Mouse (Mus musculus) c-Kit-positive CD71-positive TER-119-negative erythroid progenitor cells, embryonic 14.5 days (primary cell): ENCODE results near the gene Hip1r.
"Not testable (repeated sequence)": the region's sequence is repeated elsewhere in the genome, so short reads cannot be mapped to it uniquely, and the experiment has no call there.

Experiments
- DNase-seq: peaks from one replicate; pipeline ENCODE4 v3.0.0-alpha.2; 2013; ENCODE audit warnings: low read depth

Hip1r gene

GRCm38 (mm10) chr5:124036341-124036740, 62.9 kb downstream of the Hip1r start:
- no peak for DNase-seq

GRCm38 (mm10) chr5:124036836-124037235, 63.4 kb downstream of the Hip1r start:
- no peak for DNase-seq

- no peak for DNase-seq
Measured at GRCm38 (mm10) chr5:124039602-124040001, 66.2 kb downstream of the Hip1r start.

GRCm38 (mm10) chr5:124041097-124041496, 67.7 kb downstream of the Hip1r start:
- no peak for DNase-seq

GRCm38 (mm10) chr5:124043212-124043978, 70.0 kb downstream of the Hip1r start:
- no peak for DNase-seq

- DNase-seq, result no peak
Measured at GRCm38 (mm10) chr5:124043999-124044398, 70.6 kb downstream of the Hip1r start.

GRCm38 (mm10) chr5:124045453-124046010, 72.1 kb downstream of the Hip1r start:
- no peak for DNase-seq

GRCm38 (mm10) chr5:124046741-124047401, 73.4 kb downstream of the Hip1r start:
- no peak for DNase-seq

GRCm38 (mm10) chr5:124049249-124050045, 76.0 kb downstream of the Hip1r start:
- DNase-seq, result no peak

GRCm38 (mm10) chr5:124050095-124051050, 76.9 kb downstream of the Hip1r start:
- DNase-seq, result no peak

- DNase-seq, result peak; percentile 75
Measured at GRCm38 (mm10) chr5:124051899-124052491, 78.6 kb downstream of the Hip1r start.

- not testable (repeated sequence) for DNase-seq
Measured at GRCm38 (mm10) chr5:124052641-124053040, 79.2 kb downstream of the Hip1r start.
